Mouse (Mus musculus) stomach, embryonic 15.5 days (tissue): ENCODE measurements around the gene Ppil3. TPM values are rescaled to one million over a fixed set of nuclear protein-coding genes. Genes with fewer than 3 reads are reported as not detected.

Experiments
- polyA plus RNA-seq: library from polyadenylated mRNA; unstranded; fragments of >200 nt; fragmentation: Nextera tagmentation; extraction: Ambion mirVana; gene quantifications from 2 replicates; pipeline ENCODE4 v1.2.1, GENCODE M21; 2015

The Ppil3 gene
- polyA plus RNA-seq, 1 experiment from 2014 or later, result 49.1 TPM

Other genes starting within 250 kb of the Ppil3 start
- 0.13 and 0.18 TPM in 2 replicates for gene Aox4, start 235.1 kb downstream of the Ppil3 start, polyA plus RNA-seq
- 0.05 and 0.06 TPM in 2 replicates for gene Aox2, start 167.2 kb downstream of the Ppil3 start, polyA plus RNA-seq
- 293 and 313 TPM in 2 replicates for gene Bzw1, start 52.6 kb downstream of the Ppil3 start, polyA plus RNA-seq
- 185 and 188 TPM in 2 replicates for gene Clk1, start 21.4 kb downstream of the Ppil3 start, polyA plus RNA-seq
- 36.8 and 40.0 TPM in 2 replicates for gene Nif3l1, start 335 bp downstream of the Ppil3 start, polyA plus RNA-seq
- 23.3 and 27.8 TPM in 2 replicates for gene Orc2, start 59.6 kb upstream of the Ppil3 start, polyA plus RNA-seq
- gene Fam126b, start 140.8 kb upstream of the Ppil3 start, polyA plus RNA-seq, result 7.0 and 9.0 TPM in 2 replicates
- 178 and 184 TPM in 2 replicates for gene Ndufb3, start 140.9 kb upstream of the Ppil3 start, polyA plus RNA-seq